Mouse (Mus musculus) mesoderm, embryonic 11.5 days (tissue): ENCODE measurements around the gene Gse1.
A peak's percentile ranks its signal among the peaks of the same experiment; 100 is the strongest.

Experiments
- DNase-seq: peaks from one replicate; pipeline ENCODE4 v3.0.0-alpha.2; 2012; ENCODE audit warnings: low read depth, low spot score

Gse1 gene

GRCm38 (mm10) chr8:120212596-120212995 is 15.7 kb upstream of the Gse1 start:
- no peak for DNase-seq

DNA sequence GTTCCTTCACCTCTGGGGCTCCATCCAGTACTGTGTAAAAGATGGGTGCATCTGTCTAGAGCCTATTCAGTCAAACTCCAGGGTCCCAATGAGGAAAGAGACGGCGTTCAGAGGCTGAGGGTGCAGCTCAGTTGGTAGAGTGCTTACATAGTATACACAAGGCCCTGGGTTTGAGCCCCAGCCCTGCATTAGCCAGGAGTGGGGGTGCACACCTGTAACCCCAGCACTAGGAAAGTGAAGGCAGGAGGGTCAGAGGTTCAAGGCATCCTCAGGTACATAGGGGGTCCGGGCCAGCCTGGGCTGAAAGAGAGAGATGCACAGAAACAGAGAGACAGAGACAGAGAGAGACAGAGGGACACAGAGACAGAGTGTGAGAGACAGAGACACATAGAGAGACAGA is 15.0 kb upstream of the Gse1 start:
- DNase-seq = no peak

DNA sequence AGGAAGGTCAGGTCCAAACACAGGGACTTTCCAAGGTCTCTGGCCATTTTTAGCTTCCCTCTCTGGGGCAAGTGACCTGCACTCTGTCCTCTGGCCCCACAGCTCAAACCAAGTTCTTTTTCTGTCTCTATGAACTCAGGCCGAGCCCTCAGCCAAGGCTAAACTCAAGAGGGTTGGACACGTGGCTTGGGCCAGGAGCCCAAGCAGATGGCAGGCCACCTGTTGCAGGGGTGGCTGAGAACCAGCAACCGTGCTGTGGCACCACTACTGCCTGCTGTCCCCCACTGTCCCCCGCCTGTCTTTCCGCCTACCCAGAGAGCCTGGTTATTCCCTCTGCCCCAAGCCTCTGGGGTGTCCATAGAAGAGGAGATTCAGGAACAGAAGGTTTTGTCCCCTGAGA is 14.3 kb upstream of the Gse1 start:
- no peak for DNase-seq

DNA sequence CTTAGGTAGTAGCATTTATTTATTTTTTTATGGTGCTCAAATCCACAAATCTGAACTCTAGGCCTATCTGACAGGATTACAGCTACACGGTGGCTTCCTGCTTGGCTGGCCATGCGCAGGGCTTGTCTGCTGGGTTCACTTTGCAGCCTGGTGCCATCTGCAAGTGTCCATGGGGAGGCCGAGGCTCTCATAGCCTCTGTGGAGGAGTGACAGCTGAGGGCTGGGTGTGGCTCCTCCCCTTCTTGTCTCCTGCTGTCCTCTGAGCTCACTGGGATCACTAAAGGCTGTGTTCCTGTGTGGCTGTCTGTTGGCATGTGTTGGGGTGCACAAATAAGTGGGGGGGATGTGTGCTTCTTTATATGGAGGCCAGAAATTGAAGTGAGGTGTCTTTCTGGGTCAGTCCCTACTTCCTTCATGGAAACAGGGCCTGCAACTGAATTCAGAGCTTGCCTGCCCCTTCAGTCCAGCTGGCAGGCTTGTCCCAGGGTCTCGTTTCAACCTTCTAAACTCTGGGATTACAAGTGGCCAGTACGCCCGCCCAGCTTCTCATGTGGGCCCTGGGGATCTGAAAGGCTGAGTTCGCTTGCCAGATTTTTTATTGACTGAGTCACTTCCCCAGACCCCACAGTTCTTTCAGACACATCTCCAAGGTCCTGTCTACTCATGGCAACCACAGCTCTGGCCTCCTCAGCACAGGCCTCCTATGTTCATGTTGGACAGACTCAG is 12.7 kb upstream of the Gse1 start:
- no peak for DNase-seq

GRCm38 (mm10) chr8:120216855-120217830 is 11.1 kb upstream of the Gse1 start:
- DNase-seq = peak; percentile 80

GRCm38 (mm10) chr8:120222548-120222947 is 5.7 kb upstream of the Gse1 start:
- DNase-seq = no peak

DNA sequence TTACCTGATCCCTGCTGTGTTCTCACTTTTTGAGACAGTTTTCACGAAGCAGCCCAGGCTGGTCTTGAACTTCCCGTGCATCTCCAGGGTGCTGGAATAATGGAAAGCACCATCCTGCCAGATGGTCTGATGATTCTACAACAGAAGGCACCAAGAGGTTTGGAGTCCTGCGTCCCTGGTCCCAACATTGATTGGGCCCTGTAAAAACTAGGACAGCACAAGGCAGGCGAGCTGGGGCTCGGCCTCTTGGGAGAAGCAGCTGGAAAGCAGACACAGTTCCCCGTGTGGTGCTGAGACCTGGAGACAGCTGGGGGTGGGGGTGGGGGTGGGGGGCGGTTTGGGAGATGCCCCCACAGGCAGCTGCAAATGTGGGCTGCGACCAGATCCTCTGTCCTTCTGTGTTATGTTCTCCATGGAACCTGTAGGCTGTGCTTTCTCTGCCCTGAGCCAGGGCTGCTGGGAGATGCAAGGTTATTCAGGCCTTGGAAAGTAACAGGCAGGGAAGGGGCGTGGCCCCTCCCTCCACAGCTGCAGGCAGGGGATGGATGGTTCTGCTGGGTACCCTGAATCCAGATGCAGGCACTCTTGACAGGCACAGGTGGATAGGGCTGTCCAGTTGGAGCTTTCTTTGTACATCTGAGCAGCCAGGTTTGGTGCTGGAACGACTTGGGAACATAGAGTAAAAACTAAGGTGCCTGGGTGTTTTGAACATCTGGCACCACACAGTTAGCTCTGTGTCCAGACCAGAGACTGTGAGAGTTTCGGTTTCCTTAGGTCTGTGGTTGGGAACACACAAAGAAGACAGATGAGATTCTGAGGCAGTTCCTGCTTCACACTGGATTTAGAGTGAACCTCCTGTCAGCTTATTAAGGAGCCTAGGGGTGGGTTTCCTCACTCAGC is 3.5 kb upstream of the Gse1 start:
- DNase-seq = no peak

DNA sequence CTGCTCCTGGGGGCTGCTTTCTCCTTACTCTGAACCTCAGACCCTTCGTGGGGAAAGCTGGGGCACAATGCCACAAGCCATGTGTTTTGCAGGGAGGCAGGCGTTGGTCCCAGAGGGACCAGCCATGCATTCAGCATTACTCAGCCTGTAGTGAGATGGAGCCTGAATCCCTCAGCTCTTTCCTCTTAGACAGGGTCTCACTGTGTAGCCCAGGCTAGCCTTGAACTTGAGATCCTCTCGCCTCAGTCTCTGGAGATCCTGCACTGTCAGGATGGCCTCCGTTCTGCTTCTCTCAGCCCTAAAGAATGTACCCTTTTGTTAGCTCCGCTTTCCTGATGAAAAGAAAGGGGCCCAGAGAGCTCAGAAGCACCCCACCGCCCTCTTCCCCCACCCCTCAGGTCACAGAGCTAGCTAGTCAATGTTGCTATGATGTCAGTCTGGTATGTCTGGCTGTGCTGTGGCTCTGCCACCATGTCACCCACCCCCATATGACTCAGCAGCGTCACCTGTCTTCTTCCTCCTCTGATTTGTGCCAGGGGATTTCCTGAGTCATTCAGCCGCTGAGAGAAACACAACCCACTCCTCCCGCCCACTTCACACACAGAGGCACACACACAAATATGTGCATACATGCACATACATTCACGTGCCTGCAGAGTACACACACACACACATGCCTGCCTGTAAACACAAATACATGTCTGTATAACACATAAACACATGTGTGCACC is 2.7 kb upstream of the Gse1 start:
- DNase-seq = no peak

DNA sequence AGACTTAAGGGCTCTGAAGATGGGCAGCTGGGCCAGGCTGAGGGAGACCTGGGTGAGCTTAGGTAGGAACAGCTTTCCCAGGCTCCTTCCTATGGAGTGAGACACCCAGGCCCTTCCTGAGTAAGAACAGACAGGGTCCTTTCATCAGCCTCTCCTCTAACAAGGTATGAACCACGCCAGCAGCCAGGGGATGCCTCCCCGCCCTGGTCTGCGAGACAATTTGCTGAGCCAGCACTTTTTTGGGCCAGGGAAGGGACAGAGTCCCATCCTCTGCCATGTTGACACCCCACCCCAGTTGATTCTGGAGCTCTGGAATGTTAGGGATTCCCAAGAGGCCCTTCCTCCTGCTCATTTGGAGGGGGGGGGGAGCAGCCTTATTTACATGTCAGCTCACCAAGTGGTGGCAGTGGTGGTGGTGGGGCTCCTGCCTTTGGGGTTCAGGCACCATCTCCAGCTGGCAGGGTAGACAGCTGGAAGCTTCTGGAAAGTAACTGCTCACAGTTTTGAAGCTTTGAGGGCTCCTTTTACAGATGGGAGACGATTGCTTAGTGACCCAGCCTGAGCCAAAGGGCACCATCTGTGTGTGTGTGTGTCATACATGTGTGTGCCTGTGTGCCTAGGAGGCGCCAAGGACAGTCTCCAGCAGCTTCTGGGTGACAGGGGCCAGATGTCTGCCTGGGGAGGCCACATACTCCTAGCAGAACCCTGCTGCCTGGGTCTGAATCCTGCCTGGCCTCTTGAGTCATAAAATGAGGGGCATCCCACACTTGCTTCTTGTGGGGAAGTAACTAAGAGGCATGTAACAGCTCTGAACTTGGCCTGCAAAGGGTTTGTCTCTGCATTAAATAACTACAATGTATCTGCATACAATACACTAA is 1.3 kb upstream of the Gse1 start:
- DNase-seq = no peak

GRCm38 (mm10) chr8:120227578-120227876 is 729 bp upstream of the Gse1 start:
- DNase-seq = no peak

DNA sequence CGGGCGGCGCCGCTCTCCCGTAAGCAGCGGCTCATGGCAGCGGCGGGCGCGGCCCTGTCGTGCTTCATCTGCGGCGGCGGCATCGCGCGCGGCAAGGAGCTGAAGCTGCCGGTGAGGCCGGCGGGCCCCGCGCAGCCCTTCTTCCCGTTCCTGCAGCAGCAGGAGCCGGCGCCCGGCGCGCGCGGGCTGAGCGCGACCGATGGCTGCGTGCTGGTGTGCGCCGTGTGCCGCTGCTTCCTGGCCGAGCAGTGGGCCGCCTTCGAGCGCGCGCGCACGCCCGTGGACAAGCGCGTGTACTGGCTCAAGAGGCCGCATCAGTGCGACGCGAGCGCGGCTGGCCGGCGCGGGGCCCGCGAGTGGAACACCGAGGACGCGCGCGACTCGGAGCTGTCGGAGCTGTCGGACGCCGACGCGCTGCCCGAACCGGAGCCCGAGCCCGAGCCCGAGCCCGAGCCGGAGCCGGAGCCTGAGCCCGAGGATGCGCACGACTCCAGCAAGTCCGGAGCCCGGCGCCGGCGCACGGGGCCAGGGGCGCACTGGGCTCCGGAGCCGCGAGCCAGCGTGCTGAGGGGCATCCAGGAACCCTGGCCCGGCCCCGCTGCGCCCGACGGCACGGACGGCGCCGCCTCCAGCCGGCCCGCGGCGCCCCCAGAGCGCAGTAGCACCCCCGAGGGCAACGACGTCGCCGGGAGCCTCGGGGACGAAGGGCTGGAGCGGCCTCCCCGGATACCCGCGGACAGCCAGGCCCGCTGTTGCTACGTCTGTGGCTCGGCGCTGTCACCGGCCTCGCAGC is 721 bp downstream of the Gse1 start:
- no peak for DNase-seq

- no peak for DNase-seq
These were observed 1.3 kb downstream of the Gse1 start for GRCm38 (mm10) chr8:120229574-120229916.

DNA sequence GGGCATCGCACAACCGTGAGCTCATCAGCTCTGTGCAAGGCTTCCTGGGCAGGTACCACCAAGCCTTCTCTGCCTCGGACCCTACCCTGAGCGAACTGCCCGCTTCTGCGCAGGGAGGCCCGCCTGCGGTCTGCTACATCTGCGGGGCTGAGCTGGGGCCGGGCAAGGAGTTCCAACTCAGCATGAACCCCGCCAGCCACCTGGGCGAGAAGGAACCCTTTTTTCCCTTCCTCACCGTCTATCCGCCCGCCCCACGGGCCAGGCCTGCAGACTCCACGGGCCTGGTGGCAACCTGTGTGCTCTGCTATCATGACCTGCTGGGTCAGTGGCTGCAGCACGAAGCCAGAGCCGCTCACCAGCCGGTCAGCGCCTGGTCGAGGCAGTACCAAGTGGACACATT is 1.8 kb downstream of the Gse1 start:
- DNase-seq = no peak

DNA sequence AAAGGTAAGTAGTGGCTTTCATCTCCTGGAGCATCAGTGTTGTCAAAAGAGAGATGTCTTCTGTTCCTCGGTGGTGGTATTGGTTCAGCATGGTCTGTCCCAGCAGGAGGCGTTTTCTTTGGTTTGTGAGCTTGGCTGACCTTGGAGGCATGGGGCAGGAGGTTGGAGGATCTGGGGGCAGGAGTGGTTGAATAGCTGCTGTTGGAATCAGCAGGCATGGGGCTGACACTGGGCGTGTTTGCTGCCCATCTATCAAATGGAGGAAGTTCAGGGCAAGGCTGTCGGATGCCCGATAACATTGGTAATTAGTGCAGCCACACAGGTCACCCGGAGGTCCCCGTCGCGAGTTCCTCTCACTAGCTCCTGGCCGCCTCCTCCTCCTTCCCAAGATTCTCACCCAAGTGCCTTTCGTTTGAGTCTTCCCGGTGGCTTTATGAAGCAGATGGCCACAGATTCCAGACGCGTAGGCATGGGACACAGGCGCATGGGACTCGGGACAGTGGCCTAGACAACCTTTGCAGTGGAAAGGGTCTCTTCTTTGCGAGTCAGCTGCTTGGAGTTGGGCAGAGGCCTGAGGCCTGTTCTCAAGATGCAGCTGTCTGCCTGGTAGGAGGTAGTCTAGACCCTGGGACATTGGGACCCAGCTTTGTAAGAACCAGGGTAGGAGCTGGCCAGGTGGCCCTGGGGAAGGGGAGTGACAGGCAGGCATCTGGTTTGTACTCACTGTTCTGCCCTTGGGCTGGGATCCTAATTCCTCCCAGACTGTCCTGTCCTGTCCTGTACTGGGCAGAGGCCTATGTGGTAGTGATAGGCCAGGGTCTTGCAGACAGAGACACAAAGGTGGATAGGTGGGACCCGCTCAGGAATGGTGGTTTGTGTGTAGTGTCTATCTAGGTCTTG is 2.7 kb downstream of the Gse1 start:
- no peak for DNase-seq

DNA sequence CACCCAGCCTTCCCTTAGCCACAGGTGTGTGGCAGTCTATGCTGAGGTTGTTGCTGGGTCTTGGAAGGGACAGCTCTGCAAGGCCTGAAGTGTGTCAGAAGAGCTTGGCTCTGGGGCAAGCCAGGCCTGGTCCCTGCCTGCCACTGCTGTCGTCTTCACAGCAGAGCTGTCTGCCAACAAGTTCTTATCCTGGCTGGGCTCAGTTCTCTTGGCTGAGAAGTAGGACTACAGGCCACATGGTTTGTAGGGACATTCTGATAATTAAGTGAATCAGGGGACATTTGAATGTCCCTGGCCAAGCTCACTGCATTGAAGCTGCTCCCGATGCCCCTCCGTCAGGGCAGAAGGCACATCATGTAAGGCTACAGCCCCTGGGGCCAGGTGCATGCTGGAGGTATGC is 3.6 kb downstream of the Gse1 start:
- DNase-seq = no peak

DNA sequence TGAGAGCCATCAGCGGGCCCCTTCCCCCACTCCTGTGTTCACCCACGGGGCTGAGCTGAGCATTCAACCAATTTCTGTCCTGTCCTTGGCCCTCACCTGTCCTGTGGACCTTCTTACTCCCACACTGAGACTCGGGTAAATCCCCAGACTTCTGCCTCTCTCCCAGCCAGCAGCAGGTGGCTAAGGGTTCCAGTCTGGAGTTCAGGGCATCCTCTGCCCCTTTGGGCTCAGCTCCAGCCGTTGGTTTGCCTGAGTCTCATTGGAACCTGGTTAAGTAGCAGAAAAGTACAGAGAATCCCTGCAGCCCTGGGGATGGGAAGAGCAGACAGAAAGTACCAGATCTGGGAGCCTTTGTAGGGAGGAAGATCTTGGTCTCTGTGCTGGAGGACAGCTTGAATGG is 4.1 kb downstream of the Gse1 start:
- DNase-seq = no peak

- no peak for DNase-seq
These were observed 4.7 kb downstream of the Gse1 start for GRCm38 (mm10) chr8:120232913-120233312.

DNA sequence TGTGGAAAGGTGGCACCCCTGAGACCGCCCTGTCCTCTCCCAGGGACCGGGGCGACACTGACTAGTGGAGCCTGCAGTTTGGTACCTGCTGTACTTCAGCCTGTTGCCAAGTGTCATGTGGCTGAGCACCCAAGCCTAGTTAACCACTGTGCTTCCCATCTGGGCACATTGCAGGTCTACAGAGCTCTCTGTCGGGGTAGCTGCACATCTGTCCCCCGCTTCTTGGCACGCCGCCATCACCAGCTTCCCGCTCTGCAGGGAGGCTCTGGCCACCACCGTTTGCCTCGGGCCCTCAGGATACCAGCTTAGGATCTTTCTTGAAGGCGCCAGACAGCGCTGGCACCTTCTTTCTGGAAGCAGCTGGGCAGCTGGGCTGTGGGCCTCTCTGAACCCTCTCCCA is 6.2 kb downstream of the Gse1 start:
- no peak for DNase-seq

GRCm38 (mm10) chr8:120234866-120235265 is 6.6 kb downstream of the Gse1 start:
- DNase-seq = no peak
